Mouse (Mus musculus): Measurements from ENCODE around the gene Akt3.

- TF ChIP-seq POLR2A (IDR thresholded peaks at IDR 0.05; ENCODE audit: low read depth, low read length) (no peak), CTCF (IDR thresholded peaks at IDR 0.05; ENCODE audit: extremely low read depth, insufficient read depth, insufficient read length, insufficient replicate concordance) (no peak)
Measured at GRCm38 (mm10) chr1:176993141-176994010, 264.6 kb downstream of the Akt3 start.

All from spleen, adult 2 months (tissue).